Mouse (Mus musculus) testis, adult 2 months (tissue): ENCODE measurements around the gene Sncg.

Experiments used
- CTCF ChIP-seq: fragments of 200-500 bp; IDR thresholded peaks from 2 replicates; pipeline ENCODE4 v1.5.1; 2012; ENCODE audit warnings: low read depth, mild to moderate bottlenecking, inconsistent platforms, low read length, moderate library complexity; ENCODE audit not compliant: control insufficient read depth, insufficient read depth, insufficient replicate concordance
- POLR2A ChIP-seq: fragments of 200-500 bp; IDR thresholded peaks from 2 replicates; pipeline ENCODE4 v1.6.1; 2012; ENCODE audit warnings: low read depth, mild to moderate bottlenecking, inconsistent platforms, low read length, moderate library complexity; ENCODE audit not compliant: control insufficient read depth

GRCm38 (mm10) chr14:34343078-34343477 is 31.5 kb downstream of the Sncg start:
- TF ChIP-seq CTCF (no peak), POLR2A (no peak)
